Mouse (Mus musculus): ENCODE results near the gene Bicd2.

DNA sequence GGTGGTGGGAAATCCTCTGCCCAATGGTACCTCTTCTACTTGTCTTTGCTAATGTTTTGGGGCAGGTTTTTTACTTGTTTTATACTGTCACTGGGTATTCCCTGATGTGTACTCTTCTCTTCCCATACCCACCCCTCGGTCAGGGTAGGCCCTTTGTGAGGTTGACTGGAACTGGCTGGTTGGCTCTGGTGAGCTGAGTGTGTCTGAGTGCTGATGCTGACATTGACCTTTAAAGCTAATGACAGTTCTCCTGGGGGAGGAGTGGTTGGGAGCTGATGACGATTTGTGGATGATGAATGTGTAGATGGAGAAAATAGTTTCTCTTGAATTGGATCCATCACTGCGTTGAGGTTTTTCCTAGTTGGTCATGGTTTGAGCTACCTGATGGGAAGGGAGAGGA lies 85.4 kb downstream of the Bicd2 start:
- no peak for TF ChIP-seq CTCF (IDR thresholded peaks at IDR 0.05; ENCODE audit: borderline replicate concordance, insufficient read depth, low read length)
- TF ChIP-seq POLR2A (IDR thresholded peaks at IDR 0.05; ENCODE audit: low read depth, low read length): no peak

Measured in embryonic fibroblast, embryonic 13.5 days (primary cell).